Mouse (Mus musculus): ENCODE results near the gene Rdh16. TPM values are rescaled to one million over a fixed set of nuclear protein-coding genes. Genes with fewer than 3 reads are reported as not detected.
"Not testable (repeated sequence)": the region's sequence is repeated elsewhere in the genome, so short reads cannot be mapped to it uniquely, and the experiment has no call there.

Gene Rdh16
- polyA plus RNA-seq, 1 experiment from 2014 or later: not detected

DNA sequence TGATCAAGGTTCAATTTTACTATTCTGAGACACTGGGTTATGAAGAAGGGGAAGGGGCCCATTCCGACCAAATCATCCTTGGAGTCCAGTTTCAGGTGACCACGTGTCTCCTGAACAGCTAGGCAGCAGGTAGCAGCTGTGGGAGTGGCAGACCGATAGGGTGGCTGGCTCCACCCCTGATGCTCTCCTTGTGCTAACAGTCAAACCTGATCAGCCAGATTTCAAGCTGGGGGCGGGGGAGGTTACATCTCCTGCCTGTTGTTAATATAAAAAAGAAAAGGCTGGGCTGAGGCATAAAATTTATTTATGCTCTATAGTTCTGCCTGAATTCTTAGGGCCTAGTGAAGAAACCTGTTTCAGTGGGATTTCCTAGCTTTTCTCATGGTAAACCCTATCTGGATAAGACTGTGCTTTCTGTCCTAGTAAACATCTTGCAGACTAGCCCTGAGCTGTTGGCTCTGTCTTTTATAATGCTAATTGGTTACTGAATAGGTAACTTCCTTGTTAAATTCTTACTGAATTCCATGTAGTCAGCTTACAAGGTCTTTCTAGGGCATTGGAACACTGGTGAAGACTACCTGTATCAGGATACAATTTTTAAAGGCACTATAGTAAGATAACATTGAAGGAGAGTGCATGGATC lies 16.4 kb downstream of the Rdh16 start:
- not testable (repeated sequence) for H3K9ac ChIP-seq (ENCODE audit: low read length); H3K4me3 ChIP-seq (replicated peaks; ENCODE audit: low read length); H3K4me2 ChIP-seq (ENCODE audit: low read depth, low read length); ATAC-seq (ENCODE audit: insufficient read depth, low FRiP score); H3K4me1 ChIP-seq (ENCODE audit: control insufficient read depth, insufficient read depth, low read length); H3K27me3 ChIP-seq (ENCODE audit: control insufficient read depth, insufficient read depth, low read length); H3K36me3 ChIP-seq (ENCODE audit: control insufficient read depth, insufficient read depth, low read length); H3K27ac ChIP-seq (ENCODE audit: low read length); H3K9me3 ChIP-seq (replicated peaks; ENCODE audit: control insufficient read depth, low read length)
- WGBS: 59% methylated on average over 4 of the region's 4 CpGs

- not testable (repeated sequence) for H3K9ac ChIP-seq (ENCODE audit: low read length); H3K4me2 ChIP-seq (ENCODE audit: low read depth, low read length); H3K9me3 ChIP-seq (replicated peaks; ENCODE audit: control insufficient read depth, low read length); ATAC-seq (ENCODE audit: insufficient read depth, low FRiP score); H3K27ac ChIP-seq (ENCODE audit: low read length); H3K4me3 ChIP-seq (replicated peaks; ENCODE audit: low read length); H3K27me3 ChIP-seq (ENCODE audit: control insufficient read depth, insufficient read depth, low read length); H3K4me1 ChIP-seq (ENCODE audit: control insufficient read depth, insufficient read depth, low read length); H3K36me3 ChIP-seq (ENCODE audit: control insufficient read depth, insufficient read depth, low read length)
- 84% methylated on average over 2 of the region's 2 CpGs for WGBS
Measured at GRCm38 (mm10) chr10:127821806-127822205, 20.9 kb downstream of the Rdh16 start.

DNA sequence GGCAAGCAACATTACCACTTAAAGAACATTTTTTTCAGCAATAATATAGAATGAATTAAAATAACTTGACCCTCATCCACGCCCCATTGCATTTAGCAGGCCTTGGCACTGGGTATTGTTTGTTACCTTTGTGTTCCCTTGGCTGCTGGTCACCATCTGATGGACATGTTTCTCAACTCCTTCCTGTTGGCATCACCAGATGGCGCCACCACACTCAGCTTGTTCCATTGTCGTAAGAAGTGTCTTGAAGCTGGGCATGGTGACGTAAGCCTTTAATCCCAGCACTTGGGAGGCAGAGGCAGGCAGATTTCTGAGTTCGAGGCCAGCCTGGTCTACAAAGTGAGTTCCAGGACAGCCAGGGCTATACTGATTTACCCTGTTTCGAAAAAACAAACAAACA lies 24.4 kb downstream of the Rdh16 start:
- ATAC-seq (ENCODE audit: insufficient read depth, low FRiP score): no peak
- H3K36me3 ChIP-seq (ENCODE audit: control insufficient read depth, insufficient read depth, low read length): no peaks in the 10 kb centered on the region
- H3K4me1 ChIP-seq (ENCODE audit: control insufficient read depth, insufficient read depth, low read length): no peaks in the 10 kb centered on the region
- no peak overlapping the region for H3K4me3 ChIP-seq (replicated peaks; ENCODE audit: low read length)
- 86% methylated on average over 6 of the region's 6 CpGs for WGBS
- H3K4me2 ChIP-seq (ENCODE audit: low read depth, low read length): no peak overlapping the region
- no peak overlapping the region for H3K27ac ChIP-seq (ENCODE audit: low read length)
- no peaks in the 10 kb centered on the region for H3K9me3 ChIP-seq (replicated peaks; ENCODE audit: control insufficient read depth, low read length)
- H3K9ac ChIP-seq (ENCODE audit: low read length): no peak overlapping the region
- H3K27me3 ChIP-seq (ENCODE audit: control insufficient read depth, insufficient read depth, low read length): no peaks in the 10 kb centered on the region

GRCm38 (mm10) chr10:127829121-127829520 lies 28.2 kb downstream of the Rdh16 start:
- Histone ChIP-seq H3K4me3 (replicated peaks; ENCODE audit: low read length) (no peak overlapping the region), H3K27ac (ENCODE audit: low read length) (no peak overlapping the region), H3K27me3 (ENCODE audit: control insufficient read depth, insufficient read depth, low read length) (no peaks in the 10 kb centered on the region), H3K9ac (ENCODE audit: low read length) (no peak overlapping the region), H3K9me3 (replicated peaks; ENCODE audit: control insufficient read depth, low read length) (no peaks in the 10 kb centered on the region), H3K36me3 (ENCODE audit: control insufficient read depth, insufficient read depth, low read length) (no peaks in the 10 kb centered on the region), H3K4me2 (ENCODE audit: low read depth, low read length) (no peak overlapping the region), H3K4me1 (ENCODE audit: control insufficient read depth, insufficient read depth, low read length) (no peaks in the 10 kb centered on the region)
- WGBS: 70% methylated on average over 3 of the region's 3 CpGs
- no peak for ATAC-seq (ENCODE audit: insufficient read depth, low FRiP score)

- 92% methylated on average over 1 of the region's 1 CpGs for WGBS
- H3K4me1 ChIP-seq (ENCODE audit: control insufficient read depth, insufficient read depth, low read length); H3K27me3 ChIP-seq (ENCODE audit: control insufficient read depth, insufficient read depth, low read length); H3K4me2 ChIP-seq (ENCODE audit: low read depth, low read length); ATAC-seq (ENCODE audit: insufficient read depth, low FRiP score); H3K9ac ChIP-seq (ENCODE audit: low read length); H3K36me3 ChIP-seq (ENCODE audit: control insufficient read depth, insufficient read depth, low read length); H3K9me3 ChIP-seq (replicated peaks; ENCODE audit: control insufficient read depth, low read length); H3K27ac ChIP-seq (ENCODE audit: low read length); H3K4me3 ChIP-seq (replicated peaks; ENCODE audit: low read length): not testable (repeated sequence)
Measured at GRCm38 (mm10) chr10:127834186-127834585, 33.2 kb downstream of the Rdh16 start.

DNA sequence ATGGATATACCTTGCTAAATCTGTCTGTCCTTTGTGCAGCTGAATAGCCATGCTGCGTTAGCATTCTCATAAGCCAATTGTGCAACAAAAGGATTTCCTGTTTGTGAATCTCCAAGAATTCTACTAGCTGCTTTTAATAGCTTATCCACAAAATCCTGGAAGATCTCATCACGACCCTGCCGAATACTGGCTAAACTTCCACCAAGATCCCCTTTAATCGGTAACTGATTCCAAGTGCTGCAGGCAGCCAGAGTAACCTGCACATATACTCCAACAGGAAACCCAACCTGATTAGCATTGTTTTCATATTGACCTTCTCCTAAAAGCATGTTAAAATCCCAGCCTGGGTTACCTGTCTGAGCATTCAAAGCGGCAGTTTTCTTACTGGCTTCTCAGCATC lies 34.3 kb downstream of the Rdh16 start:
- no peaks in the 10 kb centered on the region for H3K36me3 ChIP-seq (ENCODE audit: control insufficient read depth, insufficient read depth, low read length)
- H3K27me3 ChIP-seq (ENCODE audit: control insufficient read depth, insufficient read depth, low read length): no peaks in the 10 kb centered on the region
- WGBS: 67% methylated on average over 5 of the region's 5 CpGs
- no peak for ATAC-seq (ENCODE audit: insufficient read depth, low FRiP score)
- H3K9me3 ChIP-seq (replicated peaks; ENCODE audit: control insufficient read depth, low read length): no peaks in the 10 kb centered on the region
- H3K9ac ChIP-seq (ENCODE audit: low read length): no peak overlapping the region
- H3K4me2 ChIP-seq (ENCODE audit: low read depth, low read length): no peak overlapping the region
- H3K27ac ChIP-seq (ENCODE audit: low read length): no peak overlapping the region
- no peak overlapping the region for H3K4me3 ChIP-seq (replicated peaks; ENCODE audit: low read length)
- H3K4me1 ChIP-seq (ENCODE audit: control insufficient read depth, insufficient read depth, low read length): no peaks in the 10 kb centered on the region

- 92% methylated on average over 5 of the region's 5 CpGs for WGBS
Measured at GRCm38 (mm10) chr10:127837793-127838192, 36.8 kb downstream of the Rdh16 start.

DNA sequence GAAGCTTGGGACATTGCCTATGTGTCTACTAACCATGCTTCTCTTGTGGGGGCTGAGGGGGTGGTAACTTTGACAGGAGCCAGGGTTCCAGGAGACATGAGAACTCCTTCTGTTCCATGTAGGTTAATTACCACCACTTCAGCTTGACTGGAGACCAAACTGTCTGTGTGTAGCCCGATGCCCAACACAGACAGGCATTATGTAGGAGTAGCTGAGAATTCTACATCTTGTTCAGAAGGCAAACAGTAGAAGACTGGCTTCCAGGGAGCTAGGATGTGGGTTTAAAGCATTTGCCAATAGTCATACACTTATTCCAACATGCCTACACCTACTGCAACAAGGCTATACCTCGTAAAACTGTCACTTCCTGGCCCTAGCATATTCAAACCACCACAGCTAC lies 37.6 kb downstream of the Rdh16 start:
- no peak overlapping the region for H3K9ac ChIP-seq (ENCODE audit: low read length)
- no peak for ATAC-seq (ENCODE audit: insufficient read depth, low FRiP score)
- no peak overlapping the region for H3K4me2 ChIP-seq (ENCODE audit: low read depth, low read length)
- H3K4me3 ChIP-seq (replicated peaks; ENCODE audit: low read length): no peak overlapping the region
- WGBS: 91% methylated on average over 2 of the region's 2 CpGs
- H3K9me3 ChIP-seq (replicated peaks; ENCODE audit: control insufficient read depth, low read length): no peaks in the 10 kb centered on the region
- no peaks in the 10 kb centered on the region for H3K36me3 ChIP-seq (ENCODE audit: control insufficient read depth, insufficient read depth, low read length)
- H3K27me3 ChIP-seq (ENCODE audit: control insufficient read depth, insufficient read depth, low read length): no peaks in the 10 kb centered on the region
- H3K27ac ChIP-seq (ENCODE audit: low read length): no peak overlapping the region
- no peaks in the 10 kb centered on the region for H3K4me1 ChIP-seq (ENCODE audit: control insufficient read depth, insufficient read depth, low read length)

More at GRCm38 (mm10) chr10:127837793-127838192, 36.8 kb downstream of the Rdh16 start:
- not testable (repeated sequence) for ATAC-seq (ENCODE audit: insufficient read depth, low FRiP score); H3K4me3 ChIP-seq (replicated peaks; ENCODE audit: low read length); H3K36me3 ChIP-seq (ENCODE audit: control insufficient read depth, insufficient read depth, low read length); H3K9ac ChIP-seq (ENCODE audit: low read length); H3K27ac ChIP-seq (ENCODE audit: low read length); H3K4me1 ChIP-seq (ENCODE audit: control insufficient read depth, insufficient read depth, low read length); H3K4me2 ChIP-seq (ENCODE audit: low read depth, low read length); H3K9me3 ChIP-seq (replicated peaks; ENCODE audit: control insufficient read depth, low read length); H3K27me3 ChIP-seq (ENCODE audit: control insufficient read depth, insufficient read depth, low read length)

- no peak overlapping the region for H3K4me3 ChIP-seq (replicated peaks; ENCODE audit: low read length)
- H3K27me3 ChIP-seq (ENCODE audit: control insufficient read depth, insufficient read depth, low read length): no peaks in the 10 kb centered on the region
- no peaks in the 10 kb centered on the region for H3K9me3 ChIP-seq (replicated peaks; ENCODE audit: control insufficient read depth, low read length)
- 74% methylated on average over 2 of the region's 2 CpGs for WGBS
- no peak overlapping the region for H3K9ac ChIP-seq (ENCODE audit: low read length)
- H3K4me2 ChIP-seq (ENCODE audit: low read depth, low read length): no peak overlapping the region
- no peak overlapping the region for H3K27ac ChIP-seq (ENCODE audit: low read length)
- H3K4me1 ChIP-seq (ENCODE audit: control insufficient read depth, insufficient read depth, low read length): no peaks in the 10 kb centered on the region
- H3K36me3 ChIP-seq (ENCODE audit: control insufficient read depth, insufficient read depth, low read length): no peaks in the 10 kb centered on the region
- no peak for ATAC-seq (ENCODE audit: insufficient read depth, low FRiP score)
Measured at GRCm38 (mm10) chr10:127840776-127841175, 39.8 kb downstream of the Rdh16 start.

All from stomach, embryonic 16.5 days (tissue).